Mouse (Mus musculus) natural killer cell, adult 2 months (primary cell): ENCODE measurements around the gene Nkd1.

Source experiments
- DNase-seq, 2 experiments: peaks; one replicate each; pipeline ENCODE4 v3.0.0; 2022; ENCODE audit warnings: low spot score in 2 of 2

Nkd1 gene

DNA sequence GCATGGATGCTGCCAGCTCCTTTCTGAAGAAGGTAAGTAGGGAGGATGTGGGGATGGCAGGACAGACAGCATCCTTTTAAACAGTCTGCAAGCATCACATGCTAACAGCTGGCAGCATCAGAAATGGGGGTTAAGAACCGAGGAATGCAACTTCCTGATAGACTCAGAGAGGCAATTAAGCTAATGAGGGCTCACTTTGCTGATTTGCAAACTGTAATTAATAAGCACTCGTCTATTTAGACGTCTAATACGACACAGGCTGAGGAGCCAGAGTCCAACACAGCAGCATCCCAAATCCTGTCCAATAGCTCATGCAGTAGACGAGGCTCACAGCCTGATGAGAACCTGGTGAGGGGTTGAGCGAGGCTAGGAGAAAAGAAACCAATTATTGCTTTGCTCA, 89.1 kb downstream of the Nkd1 start:
- no peak for DNase-seq

GRCm38 (mm10) chr8:88614981-88615380, 93.8 kb downstream of the Nkd1 start:
- no peak for DNase-seq

GRCm38 (mm10) chr8:88618612-88619011, 97.5 kb downstream of the Nkd1 start:
- DNase-seq, result peak; percentile 61 to 82

GRCm38 (mm10) chr8:88619513-88619912, 98.4 kb downstream of the Nkd1 start:
- peak in 1 of 2 experiments; percentile 35 for DNase-seq

DNA sequence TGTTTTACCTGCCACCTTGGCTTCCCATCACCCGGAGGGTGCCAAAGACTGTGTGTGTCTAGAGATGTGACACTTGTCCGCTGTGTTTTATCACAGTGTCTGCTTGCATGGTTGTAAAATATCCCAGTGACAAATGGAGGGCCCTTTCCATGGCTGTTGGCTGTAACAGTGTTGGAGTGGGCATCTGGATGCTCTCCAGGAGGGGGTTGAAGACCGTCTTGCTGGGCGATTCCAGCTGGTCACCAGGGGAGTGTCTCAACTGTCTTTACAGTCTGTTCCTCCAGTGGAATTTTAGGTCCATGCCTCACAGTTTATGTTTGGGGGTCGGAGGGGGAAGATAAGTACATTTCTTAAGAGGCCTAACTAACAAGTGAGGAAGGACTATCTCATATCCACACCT, 99.8 kb downstream of the Nkd1 start:
- DNase-seq, result no peak

GRCm38 (mm10) chr8:88621408-88621807, 100.3 kb downstream of the Nkd1 start:
- peak; percentile 56 to 65 for DNase-seq

DNA sequence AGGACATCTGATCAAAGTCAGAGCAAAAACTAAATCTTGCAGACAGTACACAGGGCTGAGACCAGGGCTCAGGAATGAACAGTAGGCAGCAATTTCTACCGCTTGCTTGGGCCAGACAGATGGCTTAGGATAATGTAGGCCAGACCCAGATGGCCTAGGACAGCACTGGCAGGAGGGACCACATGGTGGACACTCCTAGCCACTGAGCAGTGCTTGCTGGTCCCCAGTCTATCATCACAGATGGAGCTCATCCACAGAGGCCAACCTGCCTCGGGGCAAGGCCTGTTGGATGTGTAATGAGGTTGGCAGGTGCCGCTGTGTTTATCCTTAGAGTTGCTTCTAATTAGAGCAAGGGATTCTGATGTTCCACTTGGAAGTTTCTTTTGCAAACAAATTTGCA, 102.2 kb downstream of the Nkd1 start:
- no peak for DNase-seq

DNA sequence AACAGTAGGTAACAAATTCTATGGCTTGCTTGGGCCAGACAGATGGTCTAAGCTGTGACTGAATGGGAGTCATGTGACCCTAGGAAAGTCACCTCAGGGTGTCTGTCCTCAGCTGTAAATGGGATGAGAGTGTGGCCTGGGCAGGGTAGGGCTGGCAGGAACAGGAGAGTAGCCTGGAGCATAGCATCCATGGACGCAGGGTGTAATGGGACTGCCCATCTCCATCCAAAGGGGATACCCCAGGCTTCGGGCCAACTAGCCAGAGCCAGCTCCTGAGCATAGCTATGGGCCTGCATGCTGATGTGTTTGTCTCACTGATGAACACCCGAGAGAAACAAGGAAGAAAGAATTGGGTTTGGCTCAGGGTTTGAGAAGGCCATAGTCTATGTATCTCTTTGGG, 103.1 kb downstream of the Nkd1 start:
- DNase-seq, result no peak

DNA sequence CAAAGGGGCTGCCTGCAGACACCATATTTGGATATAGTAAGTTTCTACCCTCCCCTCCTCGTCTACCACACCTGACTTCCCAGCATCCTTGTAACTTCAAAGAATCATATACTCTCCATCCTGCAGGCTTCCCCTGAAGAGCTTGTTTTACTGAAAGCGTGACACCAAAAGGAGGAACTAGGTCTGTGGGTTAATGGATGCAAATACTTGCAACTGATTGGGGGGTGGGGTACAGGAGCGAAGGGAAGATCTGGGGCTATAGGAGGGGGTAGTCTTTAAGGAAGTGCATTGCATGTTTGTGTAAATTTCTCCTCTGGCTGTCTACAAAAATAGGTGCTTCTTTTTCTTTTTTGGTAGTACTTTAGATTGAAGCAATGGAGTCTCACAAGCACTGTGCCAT, 105.3 kb downstream of the Nkd1 start:
- DNase-seq, result no peak

- no peak for DNase-seq
Measured at GRCm38 (mm10) chr8:88626940-88627264, 105.7 kb downstream of the Nkd1 start.

GRCm38 (mm10) chr8:88627265-88627991, 106.3 kb downstream of the Nkd1 start:
- no peak for DNase-seq

- no peak for DNase-seq
Measured at GRCm38 (mm10) chr8:88628001-88628774, 107.0 kb downstream of the Nkd1 start.

- no peak for DNase-seq
Measured at GRCm38 (mm10) chr8:88630225-88630624, 109.1 kb downstream of the Nkd1 start.

DNA sequence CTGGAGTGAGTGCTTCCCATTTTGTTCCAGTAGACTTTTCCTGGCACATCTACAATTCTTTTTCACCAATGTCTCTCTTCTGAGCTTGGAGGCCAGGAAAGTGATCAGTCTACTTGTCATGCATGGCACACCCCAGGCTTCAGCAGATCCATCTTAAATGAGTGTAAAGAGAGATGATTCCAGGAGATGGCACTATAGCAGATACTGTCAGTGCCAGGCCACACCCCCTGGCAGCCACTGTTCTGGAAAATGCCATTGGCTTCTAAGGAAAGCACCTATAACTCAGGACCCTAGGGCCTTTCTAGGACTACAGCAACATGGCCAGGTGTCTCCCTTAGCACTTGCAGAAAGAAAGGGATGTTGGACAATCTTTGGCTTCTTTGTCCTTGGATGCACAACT, 109.9 kb downstream of the Nkd1 start:
- DNase-seq, result no peak

GRCm38 (mm10) chr8:88633343-88633765, 112.2 kb downstream of the Nkd1 start:
- peak in 1 of 2 experiments; percentile 67 for DNase-seq

DNA sequence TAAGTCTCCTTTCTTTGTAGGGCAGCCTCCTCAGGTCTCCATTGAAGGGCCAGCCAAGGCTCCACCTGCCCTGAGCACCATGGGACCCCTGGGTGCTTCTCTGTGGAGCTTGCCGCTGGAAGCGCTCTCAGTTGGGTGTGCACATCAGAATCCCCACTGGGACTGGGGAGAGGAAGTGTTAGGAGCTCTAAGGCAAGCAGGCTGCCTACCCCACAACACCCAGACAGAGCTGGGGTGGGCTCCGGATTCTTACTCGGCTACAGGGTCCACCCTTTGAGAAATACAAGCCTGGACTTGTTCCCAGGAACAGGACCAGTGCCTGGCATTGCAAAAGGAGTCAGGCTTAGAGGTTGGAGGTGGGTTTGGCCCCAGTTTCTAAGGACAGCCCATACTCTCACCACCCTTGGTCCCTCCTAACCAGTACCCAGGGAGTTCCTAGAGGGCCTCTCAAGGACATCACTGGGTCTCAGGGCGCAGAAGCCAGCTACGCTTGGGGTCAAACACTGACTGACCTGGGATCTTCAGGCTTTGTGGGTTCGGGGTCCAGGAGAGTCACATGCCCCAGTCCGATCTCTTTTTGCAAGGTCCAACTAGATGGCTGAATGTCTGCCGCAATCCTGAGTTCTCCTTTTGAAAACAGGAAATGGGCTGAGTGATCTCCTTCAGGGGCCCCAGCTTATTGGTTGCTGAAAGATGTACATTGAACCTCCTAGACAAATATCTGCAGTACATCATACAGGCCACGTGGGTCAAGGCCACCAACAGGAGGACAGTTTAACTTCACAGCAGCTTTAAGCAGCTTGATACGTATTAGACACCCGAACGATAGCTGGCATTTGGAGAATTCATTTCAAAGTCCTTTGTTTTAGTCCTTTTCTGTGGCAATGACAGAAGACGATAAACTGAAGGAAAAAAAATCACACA, 114.6 kb downstream of the Nkd1 start, which contains the start of gene Snx20:
Snx20 (minus strand) TSS at position 655 of the 924 bp plus-strand sequence.
- peak; percentile 71 to 82 for DNase-seq

GRCm38 (mm10) chr8:88637092-88638000, 116.2 kb downstream of the Nkd1 start:
- DNase-seq, result peak in 1 of 2 experiments; percentile 85

DNA sequence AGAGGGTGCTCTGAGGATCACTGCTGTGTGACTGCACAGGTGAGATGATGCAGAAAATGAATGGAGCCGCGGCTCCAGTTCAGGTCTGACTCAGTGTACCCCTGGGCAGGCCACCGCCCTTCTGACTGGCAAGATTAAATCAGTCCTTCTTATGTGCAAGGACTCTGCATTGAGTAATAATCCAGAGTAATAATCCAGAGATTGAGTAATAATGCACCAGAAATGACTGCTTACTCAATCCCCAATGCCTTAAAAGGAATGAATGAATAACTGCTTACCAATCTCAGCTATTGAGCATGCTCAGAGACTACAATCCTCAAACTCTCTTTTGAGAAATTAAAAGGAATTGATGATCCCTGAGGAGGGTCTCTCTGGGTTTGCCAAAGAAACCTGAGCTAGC, 117.8 kb downstream of the Nkd1 start:
- no peak for DNase-seq

DNA sequence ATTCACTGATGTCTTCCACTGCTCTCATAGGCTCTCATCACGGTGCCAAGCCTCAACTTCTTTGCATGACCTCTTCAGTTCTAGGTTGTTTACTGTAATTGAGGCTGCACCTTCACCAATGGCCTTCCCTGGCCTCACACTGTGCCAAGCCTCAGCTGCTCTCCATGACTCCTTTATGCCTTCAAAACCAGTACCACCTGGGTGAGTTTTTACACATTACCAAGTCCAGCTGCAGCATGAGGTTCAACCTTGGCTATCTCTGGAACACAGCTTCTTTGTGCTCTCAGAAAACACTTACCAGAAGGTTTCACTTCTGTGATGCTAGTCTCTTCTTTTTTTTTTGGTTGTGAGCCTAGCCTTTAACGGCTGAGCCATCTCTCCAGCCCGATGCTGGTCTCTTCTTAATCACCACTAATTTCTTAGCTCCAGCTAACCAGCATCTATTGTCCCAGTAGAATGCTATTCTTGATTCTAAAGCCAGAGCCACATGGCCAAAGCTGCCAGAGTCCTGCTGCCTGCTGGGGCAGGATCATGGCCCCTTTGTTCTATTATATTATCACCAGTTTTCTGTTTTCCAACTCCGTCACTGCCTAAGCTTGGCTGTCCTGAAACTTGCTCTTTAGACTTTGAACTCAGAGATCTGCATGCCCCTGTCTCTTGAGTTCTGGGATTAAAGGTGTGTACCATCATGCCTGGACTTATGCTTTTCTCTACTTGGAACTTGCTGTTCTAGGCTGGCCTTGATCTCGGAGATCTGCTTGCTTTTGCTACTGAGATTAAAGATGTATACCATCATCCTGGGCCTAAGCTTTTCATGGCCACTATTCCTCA, 121.8 kb downstream of the Nkd1 start:
- DNase-seq, result no peak
